Mouse (Mus musculus): ENCODE results near the gene 2310022B05Rik.

Gene 2310022B05Rik

GRCm38 (mm10) chr8:124589393-124589792 lies 73.8 kb downstream of the 2310022B05Rik start:
- no peak for DNase-seq

GRCm38 (mm10) chr8:124586556-124586955 lies 76.6 kb downstream of the 2310022B05Rik start:
- DNase-seq, result no peak

Data from kidney, adult 18-20 months (tissue).